In the genomic region with DNA sequence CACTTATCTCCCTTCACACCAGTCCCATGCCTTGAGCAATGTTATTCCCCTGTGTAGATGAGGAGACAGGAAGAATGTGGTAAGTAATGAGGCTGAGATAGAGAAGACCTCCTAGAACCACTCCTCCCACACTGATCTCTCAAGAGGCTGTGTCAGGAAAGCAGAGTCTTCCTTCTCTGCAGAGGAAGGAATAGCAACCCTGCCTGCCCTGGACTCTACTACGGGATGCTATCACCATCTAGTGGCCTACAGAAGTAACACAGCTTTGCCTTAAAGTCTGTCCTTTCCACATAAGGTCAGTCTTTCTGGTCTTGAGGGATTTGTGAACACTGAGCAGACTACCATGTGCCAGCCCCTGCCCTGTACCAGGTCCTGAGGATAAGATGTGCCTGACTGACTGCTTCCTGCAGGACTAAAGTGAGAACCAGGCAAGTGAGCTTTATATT, we compare ENCODE assay signal across 8 mouse cellular contexts. TPM values are rescaled to one million over a fixed set of nuclear protein-coding genes. Genes with fewer than 3 reads are reported as not detected.
DNase-seq lines count a peak whose midpoint lies in the region; ATAC-seq and TF ChIP-seq lines count a peak whose summit lies in the region.

No protein-coding gene starts in this region.

- no peak overlapping the region for H3K27ac ChIP-seq in cerebellum, adult 2 months (ENCODE audit: insufficient read depth, low read length)
- H3K27ac ChIP-seq in forebrain, postnatal 0 days (ENCODE audit: low read depth, low read length): no peak overlapping the region
- H3K27ac ChIP-seq in hindbrain, embryonic 10.5 days: no peak overlapping the region; the same call in 1 of the 2 replicates
- H3K27ac ChIP-seq in neural tube, embryonic 15.5 days (replicated peaks): 0 out of 2 replicates have a peak overlapping the region, but pooled peaks have one; percentile 20

- H3K36me3 ChIP-seq in forebrain, postnatal 0 days (ENCODE audit: insufficient read depth): no peaks in the 10 kb centered on the region
- H3K36me3 ChIP-seq in hindbrain, embryonic 10.5 days: peaks cover 16% of the 10 kb centered on the region; the same call in 1 of the 2 replicates
- no peaks in the 10 kb centered on the region for H3K36me3 ChIP-seq in neural tube, embryonic 15.5 days

- no peaks in the 10 kb centered on the region for H3K27me3 ChIP-seq in cerebellum, adult 2 months (ENCODE audit: control insufficient read depth, insufficient read depth, low read length)
- no peaks in the 10 kb centered on the region for H3K27me3 ChIP-seq in forebrain, postnatal 0 days (ENCODE audit: insufficient read depth, low read length)
- H3K27me3 ChIP-seq in hindbrain, embryonic 10.5 days (ENCODE audit: insufficient read depth, poor library complexity, severe bottlenecking): no peaks in the 10 kb centered on the region
- H3K27me3 ChIP-seq in neural tube, embryonic 15.5 days (replicated peaks): 0 out of 2 replicates have a peak, but pooled peaks cover 3% of the 10 kb centered on the region

- H3K4me3 ChIP-seq in cerebellum, adult 2 months (replicated peaks; ENCODE audit: insufficient read depth, low read depth, low read length): no peak overlapping the region
- H3K4me3 ChIP-seq in forebrain, postnatal 0 days (ENCODE audit: low read depth, low read length): no peak overlapping the region
- no peak overlapping the region for H3K4me3 ChIP-seq in hindbrain, embryonic 10.5 days
- H3K4me3 ChIP-seq in lung, adult 2 months (replicated peaks; ENCODE audit: extremely low read depth, low read depth, low read length): no peak overlapping the region
- no peak overlapping the region for H3K4me3 ChIP-seq in neural tube, embryonic 15.5 days (replicated peaks)

- no peaks in the 10 kb centered on the region for H3K9me3 ChIP-seq in forebrain, postnatal 0 days (ENCODE audit: low read length)
- no peaks in the 10 kb centered on the region for H3K9me3 ChIP-seq in hindbrain, embryonic 10.5 days
- no peaks in the 10 kb centered on the region for H3K9me3 ChIP-seq in neural tube, embryonic 15.5 days (replicated peaks)

- WGBS in cerebellum, adult 2 months: 10% methylated on average over 1 of the region's 1 CpGs
- WGBS in forebrain, postnatal 0 days: 0% methylated on average over 1 of the region's 1 CpGs
- WGBS in hindbrain, embryonic 10.5 days: 8% methylated on average over 1 of the region's 1 CpGs
- WGBS in lung, adult 2 months: 3% methylated on average over 1 of the region's 1 CpGs
- whole genome bisulfite sequencing in neural tube, embryonic 15.5 days: 0% methylated on average over 1 of the region's 1 CpGs

- H3K4me2 ChIP-seq in forebrain, postnatal 0 days (ENCODE audit: low read depth): no peak overlapping the region
- no peak overlapping the region for H3K4me2 ChIP-seq in neural tube, embryonic 15.5 days

- peak; percentile 62 for DNase-seq in MN1 (ENCODE audit: low spot score)
- DNase-seq in cerebellum, adult 2 months: peak; percentile 66 to 72
- peak; percentile 85 for DNase-seq in forebrain, postnatal 0 days
- DNase-seq in hindbrain, embryonic 10.5 days (ENCODE audit: low spot score): peak; percentile 61
- peak; percentile 52 to 62 for DNase-seq in layer of hippocampus, adult 8-10 months (ENCODE audit: low spot score in 2 of 2)
- peak; percentile 52 for DNase-seq in lung, adult 2 months
- peak; percentile 80 for DNase-seq in thymus, postnatal 14 days

- no peaks in the 10 kb centered on the region for H3K4me1 ChIP-seq in cerebellum, adult 2 months (ENCODE audit: control insufficient read depth, insufficient read depth, low read length)
- no peaks in the 10 kb centered on the region for H3K4me1 ChIP-seq in forebrain, postnatal 0 days (ENCODE audit: insufficient read depth)
- peaks cover 17% of the 10 kb centered on the region for H3K4me1 ChIP-seq in hindbrain, embryonic 10.5 days (replicated peaks)
- H3K4me1 ChIP-seq in lung, adult 2 months (ENCODE audit: control insufficient read depth, insufficient read depth, low read length): no peaks in the 10 kb centered on the region
- peaks cover 17% of the 10 kb centered on the region for H3K4me1 ChIP-seq in neural tube, embryonic 15.5 days

- TF ChIP-seq CTCF in cerebellum, adult 2 months (IDR thresholded peaks at IDR 0.05; ENCODE audit: borderline replicate concordance, insufficient read depth, low read depth, low read length): peak; percentile 97
- peak; percentile 99 for TF ChIP-seq CTCF in forebrain, postnatal 0 days (IDR thresholded peaks at IDR 0.05; ENCODE audit: low read depth)
- peak; percentile 70 for TF ChIP-seq CTCF in lung, adult 2 months (IDR thresholded peaks at IDR 0.05; ENCODE audit: insufficient read depth, low read length)

- TF ChIP-seq POLR2A in cerebellum, adult 2 months (IDR thresholded peaks at IDR 0.05; ENCODE audit: borderline replicate concordance, insufficient read depth, low read length): no peak
- no peak for TF ChIP-seq POLR2A in lung, adult 2 months (IDR thresholded peaks at IDR 0.05; ENCODE audit: borderline replicate concordance, extremely low read depth, low read depth, low read length)

- peak; percentile 96 for ATAC-seq in forebrain, postnatal 0 days
- ATAC-seq in neural tube, embryonic 15.5 days (ENCODE audit: low FRiP score): peak; percentile 92

- H3K9ac ChIP-seq in forebrain, postnatal 0 days: no peak overlapping the region
- H3K9ac ChIP-seq in neural tube, embryonic 15.5 days (replicated peaks): no peak overlapping the region

RNA-seq across cellular contexts. Expression of a gene that starts 21.9 kb away (rescaled TPM):
- 6.1 and 7.0 TPM in 2 replicates for polyA plus RNA-seq in cerebellum, adult 2 months (2012; rRNA removed)
- 4.8 and 8.4 TPM in 2 replicates for total RNA-seq in forebrain, postnatal 0 days (2014; rRNA removed)
- polyA plus RNA-seq in forebrain, postnatal 0 days (2015; fragmentation: Nextera tagmentation; extraction: Ambion mirVana): 10.3 and 12.8 TPM in 2 replicates
- 14.0 and 14.4 TPM in 2 replicates for polyA plus RNA-seq in hindbrain, embryonic 10.5 days (2016; fragmentation: Nextera tagmentation; extraction: Ambion mirVana)
- total RNA-seq in layer of hippocampus, adult 8-10 months (2022): 1 to 10 TPM; 6.8 to 8.8 (median 7.4) TPM
- polyA plus RNA-seq in lung, adult 2 months (2012; rRNA removed): 2.3 and 3.1 TPM in 2 replicates
- polyA plus RNA-seq in neural tube, embryonic 15.5 days (2015; fragmentation: Nextera tagmentation; extraction: Ambion mirVana): 8.0 and 9.4 TPM in 2 replicates

RNA-seq across cellular contexts. Expression of a gene that starts 25.6 kb away (rescaled TPM):
- 1.3 and 1.8 TPM in 2 replicates for polyA plus RNA-seq in cerebellum, adult 2 months (2012; rRNA removed)
- total RNA-seq in forebrain, postnatal 0 days (2014; rRNA removed): 1.9 and 2.7 TPM in 2 replicates
- 1.2 and 1.6 TPM in 2 replicates for polyA plus RNA-seq in forebrain, postnatal 0 days (2015; fragmentation: Nextera tagmentation; extraction: Ambion mirVana)
- 2.0 and 2.4 TPM in 2 replicates for polyA plus RNA-seq in hindbrain, embryonic 10.5 days (2016; fragmentation: Nextera tagmentation; extraction: Ambion mirVana)
- 1 to 10 TPM; 1.1 to 8.8 (median 5.2) TPM for total RNA-seq in layer of hippocampus, adult 8-10 months (2022)
- polyA plus RNA-seq in lung, adult 2 months (2012; rRNA removed): 4.4 and 6.5 TPM in 2 replicates
- 1.8 and 2.2 TPM in 2 replicates for polyA plus RNA-seq in neural tube, embryonic 15.5 days (2015; fragmentation: Nextera tagmentation; extraction: Ambion mirVana)
